Mouse (Mus musculus): ENCODE measurements around the gene Shb. TPM values are rescaled to one million over a fixed set of nuclear protein-coding genes. Genes with fewer than 3 reads are reported as not detected.

Shb gene
- polyA plus RNA-seq, 1 experiment from 2014 or later: 3.0 TPM

DNA sequence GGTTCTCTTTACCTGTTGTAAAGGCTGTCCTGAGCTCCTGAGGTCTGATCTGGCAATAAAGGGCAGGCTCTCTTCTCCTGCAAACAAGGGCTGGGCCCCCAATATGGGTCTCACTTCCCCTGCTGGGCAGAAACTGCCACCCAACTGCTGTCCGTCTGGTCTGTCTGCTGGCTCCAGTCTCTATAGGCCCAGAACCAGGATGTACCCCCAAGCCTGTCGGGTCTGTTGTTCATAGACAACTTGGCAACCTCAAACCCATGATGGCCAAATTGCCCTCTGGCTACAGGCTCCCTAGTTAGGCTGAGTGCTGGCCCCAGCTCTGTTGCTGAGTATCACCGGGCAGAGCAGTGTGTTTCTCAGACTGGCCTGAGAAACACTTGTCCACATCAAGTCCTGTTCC, 100.5 kb downstream of the Shb start:
- peaks cover 12% of the 10 kb centered on the region for H3K4me1 ChIP-seq (replicated peaks)
- H3K4me3 ChIP-seq (replicated peaks): no peak overlapping the region
- WGBS (ENCODE audit: insufficient replicate concordance): 71% methylated on average over 3 of the region's 3 CpGs
- no peaks in the 10 kb centered on the region for H3K27me3 ChIP-seq
- no peak overlapping the region for H3K9ac ChIP-seq
- no peak overlapping the region for H3K27ac ChIP-seq
- no peaks in the 10 kb centered on the region for H3K9me3 ChIP-seq (replicated peaks)
- ATAC-seq (ENCODE audit: low read depth) (no peak), DNase-seq (no peak)
- no peak overlapping the region for H3K4me2 ChIP-seq
- peaks cover 13% of the 10 kb centered on the region for H3K36me3 ChIP-seq

GRCm38 (mm10) chr4:45431316-45431715, 101.0 kb downstream of the Shb start:
- Histone ChIP-seq H3K27me3 (no peaks in the 10 kb centered on the region), H3K4me3 (replicated peaks) (no peak overlapping the region), H3K36me3 (peaks cover 17% of the 10 kb centered on the region), H3K4me1 (replicated peaks) (peaks cover 10% of the 10 kb centered on the region), H3K27ac (no peak overlapping the region), H3K4me2 (no peak overlapping the region), H3K9me3 (replicated peaks) (no peaks in the 10 kb centered on the region), H3K9ac (no peak overlapping the region)
- ATAC-seq (ENCODE audit: low read depth): no peak
- WGBS (ENCODE audit: insufficient replicate concordance): 87% methylated on average over 3 of the region's 3 CpGs
- DNase-seq: no peak

GRCm38 (mm10) chr4:45429451-45429850, 102.8 kb downstream of the Shb start:
- ATAC-seq (ENCODE audit: low read depth): no peak
- H3K27me3 ChIP-seq: no peaks in the 10 kb centered on the region

DNA sequence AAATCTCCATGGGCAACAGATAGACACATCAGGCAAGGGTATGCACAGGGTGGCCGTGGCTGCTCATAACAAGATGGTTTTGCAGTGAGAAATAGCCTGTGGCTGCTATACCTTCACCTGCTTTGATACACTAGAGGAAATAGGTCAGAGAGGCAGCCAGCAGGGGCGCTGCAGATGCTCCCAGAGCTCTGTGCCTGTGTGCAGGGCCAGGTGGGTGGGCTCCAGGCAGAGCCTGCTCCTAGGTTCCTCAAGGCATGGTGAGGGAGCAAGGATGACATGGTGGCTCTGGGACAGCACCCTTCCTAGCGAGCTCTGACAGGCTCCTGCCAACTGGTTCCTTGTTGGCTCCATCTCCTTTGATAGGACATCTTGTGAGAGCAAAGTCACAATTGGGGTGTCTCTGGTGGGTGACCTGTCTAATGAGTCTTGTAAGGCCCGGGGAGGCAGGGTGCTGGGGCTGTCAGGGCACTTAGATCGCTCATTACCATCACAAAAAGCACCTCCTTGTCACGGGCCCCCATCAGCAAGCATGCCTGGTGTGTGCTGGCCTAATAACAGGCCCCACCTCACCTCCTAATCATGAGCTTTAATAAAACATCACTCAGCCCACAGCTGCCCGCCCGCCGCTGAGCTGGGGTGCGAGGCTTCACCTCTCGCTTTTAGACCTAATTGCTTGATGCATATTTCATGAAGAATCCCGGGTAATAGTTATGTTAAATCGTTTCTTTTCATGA, 105.4 kb downstream of the Shb start:
- H3K4me2 ChIP-seq: no peak overlapping the region
- WGBS (ENCODE audit: insufficient replicate concordance): 68% methylated on average over 13 of the region's 13 CpGs
- peaks cover 9% of the 10 kb centered on the region for H3K4me1 ChIP-seq (replicated peaks)
- H3K4me3 ChIP-seq (replicated peaks): no peak overlapping the region
- ATAC-seq (ENCODE audit: low read depth): no peak
- H3K27me3 ChIP-seq: no peaks in the 10 kb centered on the region
- peaks cover 22% of the 10 kb centered on the region for H3K36me3 ChIP-seq
- H3K27ac ChIP-seq: no peak overlapping the region
- H3K9ac ChIP-seq: no peak overlapping the region
- H3K9me3 ChIP-seq (replicated peaks): no peaks in the 10 kb centered on the region
- no peak for DNase-seq

More at GRCm38 (mm10) chr4:45429451-45429850, 102.8 kb downstream of the Shb start:
- Histone ChIP-seq H3K27ac (no peak overlapping the region), H3K4me3 (replicated peaks) (no peak overlapping the region), H3K4me2 (no peak overlapping the region), H3K36me3 (peaks cover 16% of the 10 kb centered on the region), H3K4me1 (replicated peaks) (no peaks in the 10 kb centered on the region), H3K9me3 (replicated peaks) (no peaks in the 10 kb centered on the region), H3K9ac (no peak overlapping the region)
- no peak for DNase-seq
- WGBS (ENCODE audit: insufficient replicate concordance): 83% methylated on average over 7 of the region's 7 CpGs

DNA sequence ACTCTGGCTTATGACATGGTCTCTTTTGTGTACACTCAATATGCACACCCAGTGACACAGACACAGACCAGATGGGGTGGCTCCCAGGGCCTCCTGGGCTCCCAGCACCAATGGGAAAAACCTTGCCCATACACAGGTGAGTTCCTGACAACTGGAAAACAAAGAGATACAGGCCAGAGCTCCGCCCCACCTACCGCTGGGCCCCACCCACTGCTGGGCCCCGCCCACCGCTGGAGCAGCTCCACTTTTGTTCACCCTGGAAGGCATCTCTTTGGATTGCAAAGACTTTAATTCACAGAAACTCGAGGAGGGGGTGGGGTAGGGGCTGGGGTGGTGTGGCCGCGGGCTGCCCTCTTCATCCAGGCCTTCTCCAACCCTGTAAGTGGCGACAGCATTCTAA, 108.9 kb downstream of the Shb start:
- ATAC-seq (ENCODE audit: low read depth) (peak; percentile 18; the same call in 1 of the 2 replicates), DNase-seq (no peak)
- H3K9ac ChIP-seq: no peak overlapping the region
- no peaks in the 10 kb centered on the region for H3K27me3 ChIP-seq
- H3K27ac ChIP-seq: no peak overlapping the region
- peaks cover 18% of the 10 kb centered on the region for H3K4me1 ChIP-seq (replicated peaks)
- 44% methylated on average over 8 of the region's 8 CpGs for WGBS (ENCODE audit: insufficient replicate concordance)
- H3K9me3 ChIP-seq (replicated peaks): no peaks in the 10 kb centered on the region
- no peak overlapping the region for H3K4me2 ChIP-seq
- no peak overlapping the region for H3K4me3 ChIP-seq (replicated peaks)
- peaks cover 22% of the 10 kb centered on the region for H3K36me3 ChIP-seq

- no peak overlapping the region for H3K27ac ChIP-seq
- 76% methylated on average over 10 of the region's 10 CpGs for WGBS (ENCODE audit: insufficient replicate concordance)
- no peaks in the 10 kb centered on the region for H3K27me3 ChIP-seq
Observed at GRCm38 (mm10) chr4:45422640-45423039, 109.6 kb downstream of the Shb start.

GRCm38 (mm10) chr4:45421519-45422260, 110.6 kb downstream of the Shb start:
- no peak overlapping the region for H3K9ac ChIP-seq
- 76% methylated on average over 11 of the region's 11 CpGs for WGBS (ENCODE audit: insufficient replicate concordance)
- H3K4me1 ChIP-seq (replicated peaks): peaks cover 18% of the 10 kb centered on the region
- no peak for ATAC-seq (ENCODE audit: low read depth)
- H3K4me2 ChIP-seq: no peak overlapping the region
- no peak for DNase-seq
- H3K36me3 ChIP-seq: peaks cover 21% of the 10 kb centered on the region
- H3K9me3 ChIP-seq (replicated peaks): no peaks in the 10 kb centered on the region
- H3K4me3 ChIP-seq (replicated peaks): no peak overlapping the region
- no peak overlapping the region for H3K27ac ChIP-seq
- H3K27me3 ChIP-seq: peaks cover 3% of the 10 kb centered on the region; the same call in 1 of the 2 replicates

More at GRCm38 (mm10) chr4:45422640-45423039, 109.6 kb downstream of the Shb start:
- DNase-seq (no peak), ATAC-seq (ENCODE audit: low read depth) (no peak)
- Histone ChIP-seq H3K4me3 (replicated peaks) (no peak overlapping the region), H3K36me3 (peaks cover 22% of the 10 kb centered on the region), H3K4me2 (no peak overlapping the region), H3K9me3 (replicated peaks) (no peaks in the 10 kb centered on the region), H3K9ac (no peak overlapping the region), H3K4me1 (replicated peaks) (peaks cover 18% of the 10 kb centered on the region)

GRCm38 (mm10) chr4:45420733-45421132, 111.5 kb downstream of the Shb start:
- ATAC-seq (ENCODE audit: low read depth) (no peak), DNase-seq (no peak)
- Histone ChIP-seq H3K27ac (no peak overlapping the region), H3K36me3 (peaks cover 18% of the 10 kb centered on the region), H3K27me3 (peaks cover 11% of the 10 kb centered on the region), H3K4me2 (no peak overlapping the region), H3K9me3 (replicated peaks) (no peaks in the 10 kb centered on the region), H3K4me3 (replicated peaks) (no peak overlapping the region), H3K4me1 (replicated peaks) (peaks cover 18% of the 10 kb centered on the region), H3K9ac (no peak overlapping the region)
- 62% methylated on average over 3 of the region's 3 CpGs for WGBS (ENCODE audit: insufficient replicate concordance)

DNA sequence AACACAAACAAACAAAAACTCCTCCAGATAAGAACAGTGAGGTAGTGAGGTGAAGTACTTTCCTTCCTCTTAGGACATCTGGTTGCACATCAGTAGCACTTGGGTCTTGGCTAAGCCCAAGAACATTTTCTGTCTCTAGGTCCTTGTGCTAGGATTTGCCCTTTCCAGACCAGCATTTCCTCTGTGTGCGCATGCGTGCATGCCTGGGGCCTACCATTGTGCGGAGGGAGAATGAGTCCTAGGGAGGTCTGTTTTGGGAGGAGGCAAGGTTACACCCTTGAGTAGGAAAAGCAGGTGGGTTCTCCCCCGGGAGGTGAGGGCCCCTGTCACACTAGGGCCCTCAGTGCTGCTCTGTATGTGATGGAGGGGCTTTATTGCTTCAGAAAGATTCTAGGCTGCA, 113.2 kb downstream of the Shb start:
- 80% methylated on average over 4 of the region's 4 CpGs for WGBS (ENCODE audit: insufficient replicate concordance)
- Histone ChIP-seq H3K27me3 (peaks cover 23% of the 10 kb centered on the region), H3K4me2 (no peak overlapping the region), H3K9ac (no peak overlapping the region), H3K9me3 (replicated peaks) (no peaks in the 10 kb centered on the region), H3K27ac (no peak overlapping the region), H3K4me1 (replicated peaks) (peaks cover 17% of the 10 kb centered on the region), H3K4me3 (replicated peaks) (no peak overlapping the region), H3K36me3 (peaks cover 14% of the 10 kb centered on the region; the same call in 1 of the 2 replicates)
- DNase-seq: no peak
- ATAC-seq (ENCODE audit: low read depth): no peak

- H3K9ac ChIP-seq: no peak overlapping the region
- no peaks in the 10 kb centered on the region for H3K9me3 ChIP-seq (replicated peaks)
- DNase-seq: peak; percentile 34
- H3K36me3 ChIP-seq: peaks cover 8% of the 10 kb centered on the region; the same call in 1 of the 2 replicates
- no peak overlapping the region for H3K27ac ChIP-seq
- H3K4me3 ChIP-seq (replicated peaks): no peak overlapping the region
- peaks cover 23% of the 10 kb centered on the region for H3K27me3 ChIP-seq
- H3K4me2 ChIP-seq: no peak overlapping the region
- no peak for ATAC-seq (ENCODE audit: low read depth)
- peaks cover 10% of the 10 kb centered on the region for H3K4me1 ChIP-seq (replicated peaks)
- 31% methylated on average over 11 of the region's 11 CpGs for WGBS (ENCODE audit: insufficient replicate concordance)
Observed at GRCm38 (mm10) chr4:45418229-45418950, 113.9 kb downstream of the Shb start.

DNA sequence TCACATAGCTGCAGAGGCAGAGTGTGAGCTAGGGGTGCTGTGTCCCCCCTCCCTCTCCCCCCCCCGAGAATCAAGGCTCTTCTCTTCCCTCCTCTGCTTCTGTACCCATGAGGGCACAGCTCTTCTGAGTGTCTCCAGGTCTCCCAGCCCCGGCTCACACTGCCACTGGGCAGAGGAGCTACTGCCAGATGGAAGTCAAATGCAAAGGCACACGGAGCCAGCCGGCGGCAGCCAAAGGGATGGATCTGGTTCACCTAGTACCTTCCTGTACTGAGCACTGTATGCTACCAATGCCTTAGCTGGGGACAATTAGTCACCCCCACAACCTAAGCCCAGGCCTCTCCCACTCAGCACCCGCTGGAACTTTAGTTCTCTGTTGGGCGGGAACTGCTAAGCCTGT, 116.0 kb downstream of the Shb start:
- H3K4me2 ChIP-seq: no peak overlapping the region
- H3K9ac ChIP-seq: no peak overlapping the region
- H3K27ac ChIP-seq: no peak overlapping the region
- H3K9me3 ChIP-seq (replicated peaks): no peaks in the 10 kb centered on the region
- H3K27me3 ChIP-seq: peaks cover 42% of the 10 kb centered on the region
- H3K36me3 ChIP-seq: no peaks in the 10 kb centered on the region
- ATAC-seq (ENCODE audit: low read depth): no peak
- no peak for DNase-seq
- 54% methylated on average over 7 of the region's 7 CpGs for WGBS (ENCODE audit: insufficient replicate concordance)
- peaks cover 8% of the 10 kb centered on the region for H3K4me1 ChIP-seq (replicated peaks)
- no peak overlapping the region for H3K4me3 ChIP-seq (replicated peaks)
